Mouse (Mus musculus) forebrain, embryonic 13.5 days (tissue): ENCODE results near the gene Cpeb1. TPM values are rescaled to one million over a fixed set of nuclear protein-coding genes. Genes with fewer than 3 reads are reported as not detected.
"Not testable (repeated sequence)": the region's sequence is repeated elsewhere in the genome, so short reads cannot be mapped to it uniquely, and the experiment has no call there.

ENCODE experiments used
- ATAC-seq: fragments of 200-750 bp; cut with Nextera tagmentation; 2 replicates; pipeline ENCODE4 v1.8.0; 2017
- H3K27ac ChIP-seq: fragments of 300-500 bp; sonication (generic); 2 replicates; pipeline ENCODE4 v1.5.1; 2015; ENCODE audit warnings: inconsistent platforms, mild to moderate bottlenecking, moderate library complexity
- H3K27me3 ChIP-seq: fragments of 300-500 bp; sonication (generic); 2 replicates; pipeline ENCODE4 v1.6.1; 2015; ENCODE audit warnings: mild to moderate bottlenecking, inconsistent platforms
- H3K36me3 ChIP-seq: fragments of 300-500 bp; sonication (generic); 2 replicates; pipeline ENCODE4 v1.6.1; 2015; ENCODE audit warnings: mild to moderate bottlenecking, inconsistent platforms; ENCODE audit not compliant: poor library complexity, severe bottlenecking
- H3K4me1 ChIP-seq: fragments of 300-500 bp; sonication (generic); 2 replicates; pipeline ENCODE4 v1.6.1; 2015; ENCODE audit warnings: inconsistent platforms
- H3K4me2 ChIP-seq: fragments of 300-500 bp; sonication (generic); 2 replicates; pipeline ENCODE4 v1.6.1; 2015; ENCODE audit warnings: inconsistent platforms, mild to moderate bottlenecking, moderate library complexity
- H3K4me3 ChIP-seq: fragments of 300-500 bp; sonication (generic); 2 replicates; pipeline ENCODE4 v1.5.1; 2015; ENCODE audit warnings: mild to moderate bottlenecking, inconsistent platforms
- H3K9ac ChIP-seq: fragments of 300-500 bp; sonication (generic); 2 replicates; pipeline ENCODE4 v1.6.1; 2015; ENCODE audit warnings: mild to moderate bottlenecking, inconsistent platforms
- H3K9me3 ChIP-seq: fragments of 300-500 bp; sonication (generic); replicated peaks from 2 replicates; pipeline ENCODE4 v1.6.1; 2016; ENCODE audit warnings: inconsistent platforms
- WGBS: fragments of 180-500 bp; shearing (Covaris S2); methylation state at CpG from one replicate; pipeline ENCODE4 v1.1.7; 2015; 5-methylcytosine and 5-hydroxymethylcytosine counted together
- polyA plus RNA-seq: library from polyadenylated mRNA; unstranded; fragments of >200 nt; fragmentation: Nextera tagmentation; extraction: Ambion mirVana; gene quantifications from 2 replicates; pipeline ENCODE4 v1.2.1, GENCODE M21; 2015

The Cpeb1 gene
- 0.87 and 1.0 TPM in 2 replicates for polyA plus RNA-seq

GRCm38 (mm10) chr7:81455155-81455651, at the start of gene Cpeb1:
Gene Cpeb1 (minus strand): TSS chr7:81455465.
- under 1% methylated on average over 28 of the region's 28 CpGs for WGBS
- H3K36me3 ChIP-seq, result no peaks in the 10 kb centered on the region
- H3K4me1 ChIP-seq, result peaks cover 26% of the 10 kb centered on the region
- H3K27ac ChIP-seq, result no peak within 1 kb of the TSS
- H3K9me3 ChIP-seq, result no peaks in the 10 kb centered on the region
- H3K9ac ChIP-seq, result peak within 1 kb of the TSS; percentile 59
- peak within 1 kb of the TSS; percentile 85 for H3K4me2 ChIP-seq
- peak within 1 kb of the TSS; percentile 50 for H3K4me3 ChIP-seq
- peaks cover 83% of the 10 kb centered on the region for H3K27me3 ChIP-seq
- ATAC-seq, result peak; percentile 42

- no peak overlapping the region for H3K27ac ChIP-seq
- no peaks in the 10 kb centered on the region for H3K9me3 ChIP-seq
- no peak for ATAC-seq
- H3K4me2 ChIP-seq, result no peak overlapping the region
- WGBS, result 74% methylated on average over 2 of the region's 2 CpGs
- H3K27me3 ChIP-seq, result 0 out of 2 replicates have a peak, but pooled peaks cover 5% of the 10 kb centered on the region
- no peaks in the 10 kb centered on the region for H3K36me3 ChIP-seq
- H3K4me1 ChIP-seq, result no peaks in the 10 kb centered on the region
- H3K9ac ChIP-seq, result no peak overlapping the region
- H3K4me3 ChIP-seq, result no peak overlapping the region
These were observed 45.8 kb upstream of the Cpeb1 start for GRCm38 (mm10) chr7:81501050-81501449.

- no peak for ATAC-seq
- Histone ChIP-seq H3K27me3 (peaks cover 5% of the 10 kb centered on the region; the same call in 1 of the 2 replicates), H3K4me2 (no peak within 1 kb of the TSS), H3K27ac (no peak within 1 kb of the TSS), H3K4me1 (no peaks in the 10 kb centered on the region), H3K4me3 (no peak within 1 kb of the TSS), H3K9me3 (no peaks in the 10 kb centered on the region), H3K36me3 (no peaks in the 10 kb centered on the region), H3K9ac (no peak within 1 kb of the TSS)
- 67% methylated on average over 7 of the region's 7 CpGs for WGBS
These were observed 42.9 kb upstream of the Cpeb1 start, which contains the start of gene BC048679 for GRCm38 (mm10) chr7:81498181-81498580. Gene BC048679 (minus strand): TSS chr7:81498281.

DNA sequence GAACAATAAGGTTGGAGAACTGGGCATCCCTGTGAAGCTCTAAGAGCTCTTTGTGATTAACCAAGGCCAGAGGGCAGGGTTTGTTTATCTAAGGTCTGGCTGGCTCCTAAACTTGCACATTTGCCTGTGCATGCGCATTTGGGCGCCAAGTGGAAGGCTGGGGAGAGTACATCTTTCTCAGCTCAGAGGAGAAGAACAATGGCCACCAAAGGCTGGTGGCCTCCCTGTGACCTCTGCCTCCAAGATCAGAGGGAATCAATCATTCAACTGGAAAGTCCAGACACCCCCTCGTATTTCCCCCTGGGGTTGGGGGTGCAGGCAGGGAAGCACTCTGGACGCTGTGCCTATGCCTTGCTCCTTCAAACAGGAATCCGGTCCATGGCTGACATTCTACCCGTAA, 41.9 kb upstream of the Cpeb1 start:
- 13% methylated on average over 6 of the region's 6 CpGs for WGBS
- no peak overlapping the region for H3K4me3 ChIP-seq
- H3K4me2 ChIP-seq, result no peak overlapping the region
- no peak for ATAC-seq
- H3K36me3 ChIP-seq, result no peaks in the 10 kb centered on the region
- peaks cover 7% of the 10 kb centered on the region for H3K4me1 ChIP-seq
- peaks cover 5% of the 10 kb centered on the region; the same call in 1 of the 2 replicates for H3K27me3 ChIP-seq
- H3K9me3 ChIP-seq, result no peaks in the 10 kb centered on the region
- no peak overlapping the region for H3K27ac ChIP-seq
- no peak overlapping the region for H3K9ac ChIP-seq

DNA sequence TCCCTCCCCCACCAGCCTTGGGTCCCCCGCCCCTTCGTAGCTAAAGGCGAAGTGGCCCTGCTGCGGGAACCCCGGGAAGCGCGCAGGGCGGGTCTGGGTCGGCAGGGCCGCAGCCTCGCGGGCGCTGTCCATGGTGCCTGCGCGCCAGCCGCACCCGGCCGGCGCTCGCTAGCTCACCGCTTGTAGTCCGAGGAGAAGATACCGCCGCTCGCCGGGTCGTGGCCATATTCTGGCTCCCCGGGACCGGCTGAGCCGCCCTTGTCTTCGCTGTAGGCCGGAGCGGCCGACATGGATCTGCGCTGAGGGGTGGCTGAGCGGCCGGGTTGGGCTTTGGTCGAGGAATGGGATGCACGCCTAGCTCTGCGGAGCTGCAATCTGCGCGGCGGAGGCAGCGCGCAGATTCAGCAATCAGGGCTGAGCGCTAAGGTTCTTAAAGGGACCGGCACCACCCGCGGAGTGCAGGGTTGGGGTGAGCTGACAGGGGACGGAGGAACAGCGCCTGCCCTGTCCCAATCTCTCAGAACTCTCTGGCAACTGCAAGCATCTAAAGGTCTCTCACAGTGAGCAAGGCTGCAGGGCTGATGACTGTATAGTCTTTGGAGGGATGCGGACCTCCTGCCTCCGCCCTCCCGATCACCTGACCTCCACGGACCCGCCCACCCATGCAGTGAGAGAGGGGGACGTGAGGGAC, 38.2 kb upstream of the Cpeb1 start, which contains the start of gene Ap3b2:
TSS of gene Ap3b2 (minus strand) at position 595 of the 691 bp plus-strand sequence.
- ATAC-seq, result peak; percentile 96
- peak within 1 kb of the TSS; percentile 74 for H3K4me3 ChIP-seq
- peak within 1 kb of the TSS; percentile 97 for H3K27ac ChIP-seq
- WGBS, result under 1% methylated on average over 57 of the region's 57 CpGs
- H3K4me2 ChIP-seq, result peak within 1 kb of the TSS; percentile 68
- no peaks in the 10 kb centered on the region for H3K9me3 ChIP-seq
- peaks cover 5% of the 10 kb centered on the region; the same call in 1 of the 2 replicates for H3K27me3 ChIP-seq
- peaks cover 19% of the 10 kb centered on the region for H3K4me1 ChIP-seq
- peak within 1 kb of the TSS; percentile 90 for H3K9ac ChIP-seq
- H3K36me3 ChIP-seq, result 0 out of 2 replicates have a peak, but pooled peaks cover 2% of the 10 kb centered on the region

- WGBS, result 33% methylated on average over 9 of the region's 9 CpGs
- H3K4me3 ChIP-seq, result peak overlapping the region; percentile 74
- peaks cover 3% of the 10 kb centered on the region; the same call in 1 of the 2 replicates for H3K27me3 ChIP-seq
- no peak for ATAC-seq
- no peaks in the 10 kb centered on the region for H3K9me3 ChIP-seq
- peak overlapping the region; percentile 90 for H3K9ac ChIP-seq
- H3K36me3 ChIP-seq, result 0 out of 2 replicates have a peak, but pooled peaks cover 2% of the 10 kb centered on the region
- peaks cover 19% of the 10 kb centered on the region for H3K4me1 ChIP-seq
- H3K4me2 ChIP-seq, result peak overlapping the region; percentile 68
- peak overlapping the region; percentile 97; the same call in 1 of the 2 replicates for H3K27ac ChIP-seq
These were observed 37.4 kb upstream of the Cpeb1 start for GRCm38 (mm10) chr7:81492628-81493027.

GRCm38 (mm10) chr7:81489649-81490048, 34.4 kb upstream of the Cpeb1 start:
- WGBS, result 11% methylated on average over 9 of the region's 9 CpGs
- no peaks in the 10 kb centered on the region for H3K9me3 ChIP-seq
- no peaks in the 10 kb centered on the region for H3K27me3 ChIP-seq
- H3K36me3 ChIP-seq, result peaks cover 4% of the 10 kb centered on the region
- no peak overlapping the region for H3K4me2 ChIP-seq
- H3K9ac ChIP-seq, result peak overlapping the region; percentile 23; the same call in 1 of the 2 replicates
- H3K27ac ChIP-seq, result no peak overlapping the region
- H3K4me1 ChIP-seq, result peaks cover 19% of the 10 kb centered on the region
- no peak for ATAC-seq
- H3K4me3 ChIP-seq, result no peak overlapping the region

GRCm38 (mm10) chr7:81480800-81481199, 25.5 kb upstream of the Cpeb1 start:
- no peak overlapping the region for H3K9ac ChIP-seq
- H3K27ac ChIP-seq, result no peak overlapping the region
- peaks cover 11% of the 10 kb centered on the region; the same call in 1 of the 2 replicates for H3K4me1 ChIP-seq
- ATAC-seq, result no peak
- 0% methylated on average over 8 of the region's 8 CpGs for WGBS
- peaks cover 23% of the 10 kb centered on the region for H3K27me3 ChIP-seq
- H3K36me3 ChIP-seq, result peaks cover 28% of the 10 kb centered on the region
- H3K4me2 ChIP-seq, result no peak overlapping the region
- H3K9me3 ChIP-seq, result no peaks in the 10 kb centered on the region
- no peak overlapping the region for H3K4me3 ChIP-seq

GRCm38 (mm10) chr7:81479531-81480090, 24.3 kb upstream of the Cpeb1 start:
- H3K9ac ChIP-seq, result no peak overlapping the region
- no peak for ATAC-seq
- H3K4me3 ChIP-seq, result no peak overlapping the region
- H3K27me3 ChIP-seq, result peaks cover 24% of the 10 kb centered on the region
- H3K27ac ChIP-seq, result no peak overlapping the region
- H3K9me3 ChIP-seq, result no peaks in the 10 kb centered on the region
- H3K4me2 ChIP-seq, result no peak overlapping the region
- peaks cover 34% of the 10 kb centered on the region for H3K36me3 ChIP-seq
- H3K4me1 ChIP-seq, result peaks cover 11% of the 10 kb centered on the region; the same call in 1 of the 2 replicates
- WGBS, result 73% methylated on average over 3 of the region's 3 CpGs

DNA sequence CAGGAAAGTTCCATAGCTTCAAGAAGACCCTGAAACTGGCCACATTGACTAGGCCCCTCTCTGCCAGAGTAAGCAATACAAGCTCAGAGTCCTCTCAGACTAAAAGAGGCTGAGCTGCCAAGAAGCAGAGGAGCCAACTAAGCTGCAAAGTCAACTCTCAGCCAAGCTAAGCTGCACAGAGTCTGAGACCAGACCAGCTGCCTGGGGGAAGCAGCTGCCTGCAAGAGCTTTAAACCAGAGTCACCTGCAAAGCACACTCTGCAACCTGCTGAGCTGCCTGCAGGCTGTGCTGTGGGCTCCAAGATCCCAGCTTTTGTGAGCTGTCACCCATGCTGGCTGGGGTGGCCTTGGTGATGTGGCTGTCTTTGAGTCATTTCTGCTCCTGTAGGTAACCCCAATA, 23.0 kb upstream of the Cpeb1 start:
- Histone ChIP-seq H3K36me3 (peaks cover 27% of the 10 kb centered on the region), H3K4me1 (peaks cover 11% of the 10 kb centered on the region; the same call in 1 of the 2 replicates), H3K27me3 (peaks cover 24% of the 10 kb centered on the region)
- H3K27ac ChIP-seq, H3K9ac ChIP-seq, H3K4me3 ChIP-seq, H3K4me2 ChIP-seq, H3K9me3 ChIP-seq: not testable (repeated sequence)
- ATAC-seq, result 0 out of 2 replicates have a peak, but pooled peaks have one; percentile 8

- H3K9me3 ChIP-seq, result no peaks in the 10 kb centered on the region
- no peak overlapping the region for H3K9ac ChIP-seq
- H3K4me3 ChIP-seq, result no peak overlapping the region
- peak overlapping the region; percentile 33 for H3K4me2 ChIP-seq
- no peak; the same call in 1 of the 2 replicates for ATAC-seq
- peaks cover 37% of the 10 kb centered on the region for H3K36me3 ChIP-seq
- H3K27me3 ChIP-seq, result peaks cover 24% of the 10 kb centered on the region
- no peak overlapping the region for H3K27ac ChIP-seq
- 5% methylated on average over 24 of the region's 24 CpGs for WGBS
- peaks cover 11% of the 10 kb centered on the region; the same call in 1 of the 2 replicates for H3K4me1 ChIP-seq
These were observed 21.6 kb upstream of the Cpeb1 start for GRCm38 (mm10) chr7:81476833-81477232.

DNA sequence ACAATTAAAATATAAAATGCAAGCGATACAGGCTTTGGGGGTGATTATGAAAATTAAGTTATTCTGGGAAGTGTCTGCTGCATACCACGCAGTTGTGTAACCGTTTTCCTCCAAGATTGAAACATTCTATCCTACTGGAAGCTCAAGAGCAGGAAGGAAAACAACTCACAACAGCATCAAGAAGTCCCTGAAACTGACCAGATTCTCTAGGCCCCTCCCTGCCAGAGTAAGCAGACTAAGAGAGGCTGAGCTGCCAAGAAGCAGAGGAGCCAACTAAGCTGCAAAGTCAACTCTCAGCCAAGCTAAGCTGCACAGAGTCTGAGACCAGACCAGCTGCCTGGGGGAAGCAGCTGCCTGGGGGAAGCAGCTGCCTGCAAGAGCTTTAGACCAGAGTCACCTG, 20.0 kb upstream of the Cpeb1 start:
- Histone ChIP-seq H3K9me3 (no peaks in the 10 kb centered on the region), H3K4me3 (no peak overlapping the region), H3K4me2 (no peak overlapping the region), H3K36me3 (peaks cover 53% of the 10 kb centered on the region), H3K4me1 (peaks cover 6% of the 10 kb centered on the region; the same call in 1 of the 2 replicates), H3K27me3 (peaks cover 24% of the 10 kb centered on the region), H3K27ac (no peak overlapping the region), H3K9ac (no peak overlapping the region)
- ATAC-seq, result no peak
- WGBS, result 79% methylated on average over 3 of the region's 3 CpGs
